Mouse (Mus musculus): ENCODE data around the gene Prl7b1. TPM values are rescaled to one million over a fixed set of nuclear protein-coding genes. Genes with fewer than 3 reads are reported as not detected.

Prl7b1 gene
- polyA plus RNA-seq (2015; fragmentation: Nextera tagmentation; extraction: Ambion mirVana) = not detected in 2 replicates

DNA sequence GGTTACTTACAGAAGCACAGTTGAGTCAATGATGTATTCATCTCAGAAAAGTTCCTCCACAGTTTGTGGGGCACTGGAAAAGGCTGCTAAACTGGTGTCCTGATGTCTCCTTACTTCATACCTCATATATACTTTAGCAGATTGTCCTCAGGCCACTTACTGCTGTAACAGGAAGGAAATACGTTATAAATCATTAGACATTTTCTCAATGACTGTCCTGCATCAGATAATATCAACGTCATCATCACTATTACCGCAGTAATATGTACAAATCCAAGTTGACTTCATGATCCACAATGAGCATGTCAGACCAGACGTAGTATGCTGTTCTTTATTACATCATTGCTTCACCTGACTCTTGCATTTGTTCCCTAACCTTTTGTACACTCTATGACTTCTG lies at the start of gene Prl7b1:
Prl7b1 (minus strand) TSS at position 101 of the 400 bp plus-strand sequence.
- WGBS = 59% methylated on average over 4 of the region's 4 CpGs
- Histone ChIP-seq H3K27me3 (replicated peaks; ENCODE audit: insufficient read depth, low read length) (no peaks in the 10 kb centered on the region), H3K27ac (ENCODE audit: low read length) (no peak within 1 kb of the TSS), H3K4me1 (ENCODE audit: insufficient read depth, low read depth, low read length) (no peaks in the 10 kb centered on the region), H3K36me3 (ENCODE audit: insufficient read depth, low read length) (no peaks in the 10 kb centered on the region), H3K4me3 (ENCODE audit: low read depth, low read length) (no peak within 1 kb of the TSS), H3K4me2 (replicated peaks; ENCODE audit: low read depth, low read length) (no peak within 1 kb of the TSS), H3K9me3 (ENCODE audit: low read length) (no peaks in the 10 kb centered on the region), H3K9ac (replicated peaks; ENCODE audit: low read depth) (no peak within 1 kb of the TSS)
- ATAC-seq (no peak), DNase-seq (ENCODE audit: low spot score) (no peak)
- TF ChIP-seq CTCF (IDR thresholded peaks at IDR 0.05) (no peak), EP300 (IDR thresholded peaks at IDR 0.05) (no peak)

DNA sequence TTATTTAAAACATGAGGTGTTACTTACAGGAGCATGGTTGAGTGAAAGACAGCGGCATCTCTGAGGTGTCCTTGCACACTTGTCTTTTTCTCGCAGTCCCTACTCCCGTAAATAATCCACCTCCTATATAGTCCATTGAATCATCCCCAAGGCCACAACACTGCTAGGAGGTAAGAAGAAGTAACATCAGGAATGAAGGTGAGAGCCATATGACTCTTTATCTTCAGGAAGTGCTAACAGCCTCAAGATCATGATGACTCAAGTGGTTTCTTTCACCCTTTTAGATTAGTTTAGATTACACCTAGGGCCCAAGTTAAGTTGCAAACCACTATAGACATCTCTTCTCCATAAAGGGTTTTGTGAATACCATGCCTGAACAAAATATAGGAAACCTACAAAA lies 32.0 kb upstream of the Prl7b1 start, which contains the start of gene Prl7a1:
Prl7a1 (minus strand) TSS at position 101 of the 400 bp plus-strand sequence.
- Histone ChIP-seq H3K9me3 (ENCODE audit: low read length) (no peaks in the 10 kb centered on the region), H3K9ac (replicated peaks; ENCODE audit: low read depth) (no peak within 1 kb of the TSS), H3K27ac (ENCODE audit: low read length) (no peak within 1 kb of the TSS), H3K27me3 (replicated peaks; ENCODE audit: insufficient read depth, low read length) (no peaks in the 10 kb centered on the region), H3K4me1 (ENCODE audit: insufficient read depth, low read depth, low read length) (no peaks in the 10 kb centered on the region), H3K36me3 (ENCODE audit: insufficient read depth, low read length) (no peaks in the 10 kb centered on the region), H3K4me3 (ENCODE audit: low read depth, low read length) (no peak within 1 kb of the TSS), H3K4me2 (replicated peaks; ENCODE audit: low read depth, low read length) (no peak within 1 kb of the TSS)
- TF ChIP-seq CTCF (IDR thresholded peaks at IDR 0.05) (no peak), EP300 (IDR thresholded peaks at IDR 0.05) (no peak)
- 94% methylated on average over 3 of the region's 3 CpGs for WGBS
- ATAC-seq (no peak), DNase-seq (ENCODE audit: low spot score) (no peak)

DNA sequence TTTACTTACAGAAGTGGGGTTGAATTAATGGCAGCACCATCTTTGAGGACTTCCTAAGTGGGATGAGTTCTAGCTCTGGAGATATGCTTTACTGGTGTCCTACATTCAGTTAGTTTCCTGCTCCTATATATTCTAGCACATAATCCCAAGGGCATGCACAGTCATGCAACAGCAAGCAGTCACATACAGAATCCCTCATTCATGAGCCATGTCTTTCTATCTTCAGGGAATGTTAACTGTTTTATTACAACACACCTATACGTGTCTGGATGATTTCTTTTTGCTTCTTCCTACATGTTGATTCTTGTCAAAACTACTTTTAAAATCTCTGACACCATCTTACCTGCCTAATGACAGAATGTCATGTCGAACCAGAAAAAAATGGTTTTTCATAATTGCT lies 28.3 kb downstream of the Prl7b1 start, which contains the start of gene Prl8a1:
Prl8a1 (minus strand) TSS at position 101 of the 400 bp plus-strand sequence.
- Histone ChIP-seq H3K4me2 (replicated peaks; ENCODE audit: low read depth, low read length) (no peak within 1 kb of the TSS), H3K9ac (replicated peaks; ENCODE audit: low read depth) (no peak within 1 kb of the TSS), H3K9me3 (ENCODE audit: low read length) (no peaks in the 10 kb centered on the region), H3K27me3 (replicated peaks; ENCODE audit: insufficient read depth, low read length) (no peaks in the 10 kb centered on the region), H3K4me1 (ENCODE audit: insufficient read depth, low read depth, low read length) (no peaks in the 10 kb centered on the region), H3K4me3 (ENCODE audit: low read depth, low read length) (no peak within 1 kb of the TSS), H3K36me3 (ENCODE audit: insufficient read depth, low read length) (no peaks in the 10 kb centered on the region), H3K27ac (ENCODE audit: low read length) (no peak within 1 kb of the TSS)
- TF ChIP-seq EP300 (IDR thresholded peaks at IDR 0.05) (no peak), CTCF (IDR thresholded peaks at IDR 0.05) (no peak)
- no peak for DNase-seq (ENCODE audit: low spot score)
- ATAC-seq = no peak
- WGBS = 79% methylated on average over 2 of the region's 2 CpGs

DNA sequence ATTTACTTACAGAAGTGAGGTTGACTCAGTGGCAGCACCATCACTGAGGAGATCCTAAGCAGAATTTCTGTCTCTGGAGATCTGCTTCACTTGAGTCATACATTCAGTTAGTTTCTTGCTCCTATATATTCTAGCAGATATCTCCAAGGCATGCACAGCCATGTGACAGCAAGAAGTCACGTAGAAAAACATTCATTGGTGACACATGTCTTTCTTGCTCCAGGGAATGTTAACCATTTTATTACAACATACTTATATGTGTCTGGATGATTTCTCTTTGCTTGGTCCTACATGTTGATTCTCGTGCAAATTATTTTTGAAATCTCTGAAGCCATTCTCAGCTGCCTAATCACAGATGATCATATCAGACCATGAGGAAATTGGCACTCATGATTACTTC lies 45.9 kb downstream of the Prl7b1 start, which contains the start of gene Prl8a9:
Prl8a9 (minus strand) TSS at position 101 of the 400 bp plus-strand sequence.
- H3K4me1 ChIP-seq (ENCODE audit: insufficient read depth, low read depth, low read length) = no peaks in the 10 kb centered on the region
- H3K9ac ChIP-seq (replicated peaks; ENCODE audit: low read depth) = no peak within 1 kb of the TSS
- DNase-seq (ENCODE audit: low spot score) (no peak), ATAC-seq (no peak)
- H3K4me3 ChIP-seq (ENCODE audit: low read depth, low read length) = no peak within 1 kb of the TSS
- H3K36me3 ChIP-seq (ENCODE audit: insufficient read depth, low read length) = no peaks in the 10 kb centered on the region
- no peak within 1 kb of the TSS for H3K4me2 ChIP-seq (replicated peaks; ENCODE audit: low read depth, low read length)
- 77% methylated on average over 2 of the region's 2 CpGs for WGBS
- TF ChIP-seq CTCF (IDR thresholded peaks at IDR 0.05) = no peak
- TF ChIP-seq EP300 (IDR thresholded peaks at IDR 0.05) = no peak
- H3K27ac ChIP-seq (ENCODE audit: low read length) = no peak within 1 kb of the TSS
- no peaks in the 10 kb centered on the region for H3K27me3 ChIP-seq (replicated peaks; ENCODE audit: insufficient read depth, low read length)
- H3K9me3 ChIP-seq (ENCODE audit: low read length) = no peaks in the 10 kb centered on the region

DNA sequence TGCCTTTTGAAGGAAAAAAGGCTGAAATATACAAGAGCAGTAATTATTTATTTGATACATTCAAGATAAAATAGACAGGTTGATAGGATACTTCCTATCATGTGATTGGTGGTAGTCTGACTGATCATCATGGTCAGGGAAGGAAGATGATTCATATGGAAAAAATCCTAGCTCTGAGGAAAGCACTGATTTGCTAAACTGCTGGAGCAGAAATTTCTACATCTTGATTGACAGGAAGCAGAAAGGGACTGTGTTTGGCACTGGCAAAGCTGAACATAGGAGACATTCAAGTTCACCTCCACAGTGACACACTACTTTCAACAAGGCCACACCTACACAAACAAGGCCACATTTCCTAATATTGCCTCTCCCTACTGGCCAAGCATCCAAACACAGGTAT lies 57.0 kb downstream of the Prl7b1 start:
- ATAC-seq (no peak), DNase-seq (ENCODE audit: low spot score) (no peak)
- no peaks in the 10 kb centered on the region for H3K4me1 ChIP-seq (ENCODE audit: insufficient read depth, low read depth, low read length)
- no peak overlapping the region for H3K9ac ChIP-seq (replicated peaks; ENCODE audit: low read depth)
- H3K36me3 ChIP-seq (ENCODE audit: insufficient read depth, low read length) = no peaks in the 10 kb centered on the region
- no peak overlapping the region for H3K27ac ChIP-seq (ENCODE audit: low read length)
- no peak overlapping the region for H3K4me2 ChIP-seq (replicated peaks; ENCODE audit: low read depth, low read length)
- no peak overlapping the region for H3K4me3 ChIP-seq (ENCODE audit: low read depth, low read length)
- no peaks in the 10 kb centered on the region for H3K27me3 ChIP-seq (replicated peaks; ENCODE audit: insufficient read depth, low read length)
- no peaks in the 10 kb centered on the region for H3K9me3 ChIP-seq (ENCODE audit: low read length)
- TF ChIP-seq CTCF (IDR thresholded peaks at IDR 0.05) (no peak), EP300 (IDR thresholded peaks at IDR 0.05) (no peak)

Other genes with a start within 250 kb of the Prl7b1 start
- gene Prl2b1, start 219.7 kb downstream of the Prl7b1 start, polyA plus RNA-seq (2015; fragmentation: Nextera tagmentation; extraction: Ambion mirVana) = not detected in 2 replicates
- not detected in 2 replicates for gene Prl8a6, start 171.9 kb downstream of the Prl7b1 start, polyA plus RNA-seq (2015; fragmentation: Nextera tagmentation; extraction: Ambion mirVana)
- not detected in 2 replicates for gene Prl8a8, start 97.4 kb downstream of the Prl7b1 start, polyA plus RNA-seq (2015; fragmentation: Nextera tagmentation; extraction: Ambion mirVana)
- not detected in 2 replicates for gene Prl8a9, start 46.0 kb downstream of the Prl7b1 start, polyA plus RNA-seq (2015; fragmentation: Nextera tagmentation; extraction: Ambion mirVana)
- gene Prl8a1, start 28.4 kb downstream of the Prl7b1 start, polyA plus RNA-seq (2015; fragmentation: Nextera tagmentation; extraction: Ambion mirVana) = not detected in 2 replicates
- not detected in 2 replicates for gene Prl7a1, start 31.9 kb upstream of the Prl7b1 start, polyA plus RNA-seq (2015; fragmentation: Nextera tagmentation; extraction: Ambion mirVana)
- not detected in 2 replicates for gene Prl7a2, start 57.5 kb upstream of the Prl7b1 start, polyA plus RNA-seq (2015; fragmentation: Nextera tagmentation; extraction: Ambion mirVana)
- gene Prl7d1, start 106.2 kb upstream of the Prl7b1 start, polyA plus RNA-seq (2015; fragmentation: Nextera tagmentation; extraction: Ambion mirVana) = not detected in 2 replicates
- gene Prl7c1, start 170.2 kb upstream of the Prl7b1 start, polyA plus RNA-seq (2015; fragmentation: Nextera tagmentation; extraction: Ambion mirVana) = not detected in 2 replicates
- gene Prl2a1, start 191.1 kb upstream of the Prl7b1 start, polyA plus RNA-seq (2015; fragmentation: Nextera tagmentation; extraction: Ambion mirVana) = not detected in 2 replicates
- gene Prl2c1, start 238.8 kb upstream of the Prl7b1 start, polyA plus RNA-seq (2015; fragmentation: Nextera tagmentation; extraction: Ambion mirVana) = not detected in 2 replicates

All from lung, postnatal 0 days (tissue).